Mouse (Mus musculus) lung, postnatal 36 days (tissue): Measurements from ENCODE around the gene Crtap.
"Not testable (repeated sequence)": the region's sequence is repeated elsewhere in the genome, so short reads cannot be mapped to it uniquely, and the experiment has no call there.

Experiments used
- DNase-seq: peaks from one replicate; pipeline ENCODE4 v3.0.0; 2022; ENCODE audit warnings: mixed read lengths

Crtap gene

DNA sequence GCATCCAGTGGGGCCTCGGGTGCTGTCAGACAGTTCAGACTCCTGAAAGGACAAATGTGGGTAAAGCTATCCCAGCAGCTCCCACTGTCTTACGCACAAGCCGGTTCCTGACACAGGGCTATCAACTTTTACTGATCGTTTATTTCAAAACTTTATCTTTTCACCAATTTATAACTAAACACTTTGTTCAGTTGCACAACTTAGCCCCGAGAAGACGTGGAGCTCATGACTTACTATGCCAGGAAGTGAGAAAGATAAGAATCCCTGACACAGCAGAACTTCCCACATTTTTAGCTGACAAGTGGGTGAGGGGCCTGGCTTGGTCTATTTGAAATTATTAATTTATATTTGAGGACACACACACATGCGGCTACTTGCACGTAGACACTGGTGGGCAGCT is 4.2 kb upstream of the Crtap start:
- no peak for DNase-seq

DNA sequence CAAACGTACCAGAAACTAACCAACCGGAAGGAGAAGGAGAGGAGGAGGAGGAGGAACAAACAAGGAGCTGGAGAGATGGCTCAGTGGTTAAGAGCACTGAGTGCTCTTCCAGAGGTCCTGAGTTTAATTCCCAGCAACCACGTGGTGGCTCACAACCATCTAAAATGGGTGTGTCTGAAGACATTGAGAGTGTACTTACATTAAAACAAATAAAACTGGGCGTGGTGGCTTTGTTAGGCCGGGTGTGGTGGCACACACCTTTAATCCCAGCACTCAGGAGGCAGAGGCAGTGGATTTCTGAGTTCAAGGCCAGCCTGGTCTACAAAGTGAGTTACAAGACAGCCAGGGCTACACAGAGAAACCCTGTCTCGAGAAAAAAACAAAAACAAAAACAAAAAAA is 3.7 kb upstream of the Crtap start:
- not testable (repeated sequence) for DNase-seq

DNA sequence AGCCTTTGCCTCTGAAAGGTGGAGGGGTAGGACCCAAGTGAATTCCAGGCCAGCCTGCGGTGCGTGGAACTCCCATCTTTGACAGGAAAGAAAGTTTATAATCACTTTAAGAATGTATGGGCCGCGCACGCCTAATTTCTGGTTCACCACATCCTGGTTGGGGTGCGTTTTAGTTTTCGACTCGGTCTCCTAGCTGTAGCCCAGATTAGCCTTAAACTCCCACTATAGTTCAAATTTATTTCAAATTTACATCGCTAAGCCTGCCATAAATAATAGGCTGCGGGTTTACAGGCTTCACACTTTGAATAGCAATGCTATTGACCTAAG is 237 bp upstream of the Crtap start:
- no peak for DNase-seq

DNA sequence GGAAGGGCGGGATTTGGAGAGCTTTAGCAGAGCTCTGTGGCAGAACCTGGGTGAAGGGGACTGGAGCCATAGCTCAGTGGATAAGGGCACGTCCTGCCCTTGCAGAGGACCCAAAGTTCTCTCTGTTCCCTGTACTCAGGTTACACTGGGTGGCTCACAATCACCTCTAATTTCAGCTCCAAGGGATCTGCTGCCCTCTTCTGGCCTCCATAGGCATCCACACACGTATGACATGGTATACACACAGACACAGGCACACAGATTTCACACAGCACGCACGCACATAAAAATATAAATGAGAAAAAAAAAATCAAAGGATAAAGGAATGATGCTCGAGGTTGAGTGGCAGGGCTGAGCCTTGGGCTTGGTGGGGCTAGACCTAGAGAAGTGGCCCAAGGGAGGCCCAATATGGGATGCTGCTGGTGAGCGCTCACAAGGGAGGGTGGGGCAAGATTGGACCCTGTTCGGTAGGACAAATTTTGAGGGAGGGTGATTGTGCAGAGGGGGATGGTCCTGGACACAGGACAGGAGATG is 1.0 kb downstream of the Crtap start:
- no peak for DNase-seq

DNA sequence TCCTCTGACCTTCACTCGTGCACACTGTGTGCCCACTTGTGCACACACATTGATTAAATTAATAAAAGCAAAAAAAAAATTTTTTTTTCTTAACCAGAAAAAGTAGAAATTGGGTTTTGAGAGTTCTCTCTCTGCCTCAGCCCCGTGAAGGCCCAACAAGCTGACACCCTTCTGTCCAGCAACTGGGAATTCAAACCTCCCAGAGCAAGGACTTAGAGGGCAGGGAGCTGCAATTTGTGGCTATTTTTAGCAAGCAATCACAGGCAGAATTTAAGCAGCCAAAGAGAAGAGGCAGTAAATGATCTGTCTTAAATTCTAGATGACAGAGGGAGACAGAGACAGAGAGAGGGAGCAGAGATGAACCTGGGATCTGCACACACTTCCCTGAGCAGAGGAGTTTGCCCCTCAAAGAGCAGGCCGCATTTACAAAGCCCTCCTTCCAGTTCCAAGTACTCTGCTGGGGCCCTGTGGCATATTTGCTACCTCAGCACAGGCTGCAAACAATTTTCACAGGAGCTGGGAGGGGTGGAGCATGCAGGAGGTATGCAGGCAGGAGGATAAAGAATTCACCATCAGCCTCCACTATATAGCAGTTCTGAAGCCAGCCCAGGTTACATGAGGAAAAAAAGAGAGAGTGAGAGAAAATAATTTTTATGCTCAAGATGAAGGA is 1.6 kb downstream of the Crtap start:
- no peak for DNase-seq

DNA sequence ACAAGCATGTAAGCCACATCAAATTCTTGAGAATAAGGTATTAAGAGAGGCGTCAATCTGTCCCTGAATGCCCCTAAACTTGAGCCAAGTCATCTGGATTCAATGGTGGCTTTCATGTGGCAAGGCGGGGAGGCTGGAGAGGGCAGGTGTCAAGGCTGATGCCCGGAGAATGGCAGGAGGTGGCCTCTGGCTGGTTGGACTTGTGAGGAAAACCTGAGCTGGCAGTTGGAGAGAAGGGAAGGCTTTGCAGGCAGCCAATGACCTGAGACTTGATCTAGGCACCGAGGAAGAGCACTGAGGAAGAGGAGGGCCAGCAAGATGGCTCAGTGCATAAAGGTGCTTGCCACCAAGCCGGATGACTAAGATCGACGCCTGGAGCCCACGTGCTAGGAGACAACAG is 2.2 kb downstream of the Crtap start:
- no peak for DNase-seq

DNA sequence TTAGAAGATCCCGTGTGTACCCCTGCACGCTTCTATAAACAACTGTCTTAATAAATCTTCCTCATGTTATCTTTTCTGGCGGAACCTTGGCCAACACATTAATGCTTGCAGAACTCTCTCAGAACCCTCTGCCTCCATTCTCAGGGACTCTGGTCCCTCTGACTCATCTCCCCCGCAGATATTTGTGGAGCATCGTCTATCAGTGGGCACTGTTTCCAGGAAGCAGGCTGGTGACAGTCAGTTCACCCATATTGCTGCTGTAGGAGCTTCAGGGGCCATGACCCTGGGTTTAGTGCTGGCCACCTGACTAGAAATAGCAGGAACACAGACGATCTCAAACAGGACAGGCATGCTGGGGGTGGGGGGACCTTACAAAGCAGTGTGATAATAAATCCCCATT is 3.4 kb downstream of the Crtap start:
- DNase-seq: no peak

DNA sequence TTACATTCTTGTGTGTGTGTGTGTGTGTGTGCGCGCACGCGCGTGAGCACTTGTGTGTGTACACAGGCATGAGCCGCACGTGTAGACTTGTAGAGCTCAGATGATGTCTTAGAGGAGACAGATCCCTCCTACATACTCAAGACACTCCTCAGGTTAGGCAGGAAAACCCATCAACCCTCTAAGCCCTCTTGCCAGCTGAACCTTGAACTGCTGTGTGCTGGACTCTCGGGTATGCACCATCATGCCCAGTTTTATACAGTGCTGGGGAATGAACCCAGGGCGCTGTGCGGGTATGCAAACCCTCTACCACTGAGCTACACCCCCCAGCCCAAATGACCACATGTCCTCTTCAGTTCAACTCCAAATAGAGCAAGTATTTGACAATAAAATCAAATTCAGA is 5.3 kb downstream of the Crtap start:
- no peak for DNase-seq

DNA sequence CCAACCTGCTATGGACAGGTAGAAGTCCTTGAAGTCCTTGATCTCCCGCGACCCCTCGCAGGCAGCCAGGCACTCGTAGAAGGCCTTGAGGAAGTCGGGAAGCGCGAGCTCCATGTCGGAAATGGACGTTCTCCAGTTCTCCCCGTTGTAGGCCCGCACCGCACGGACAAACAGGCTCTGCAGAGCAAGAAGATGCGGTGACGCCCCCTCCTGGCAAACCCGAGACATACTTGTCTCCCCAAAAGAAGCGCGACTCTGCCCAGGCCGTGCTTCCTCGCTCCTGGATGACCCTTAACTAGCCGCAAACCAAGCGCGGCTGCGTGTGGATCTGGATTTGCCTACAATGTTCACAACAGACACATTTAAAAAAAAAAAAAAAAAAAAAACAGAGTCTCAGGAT is 5.8 kb downstream of the Crtap start:
- no peak for DNase-seq

DNA sequence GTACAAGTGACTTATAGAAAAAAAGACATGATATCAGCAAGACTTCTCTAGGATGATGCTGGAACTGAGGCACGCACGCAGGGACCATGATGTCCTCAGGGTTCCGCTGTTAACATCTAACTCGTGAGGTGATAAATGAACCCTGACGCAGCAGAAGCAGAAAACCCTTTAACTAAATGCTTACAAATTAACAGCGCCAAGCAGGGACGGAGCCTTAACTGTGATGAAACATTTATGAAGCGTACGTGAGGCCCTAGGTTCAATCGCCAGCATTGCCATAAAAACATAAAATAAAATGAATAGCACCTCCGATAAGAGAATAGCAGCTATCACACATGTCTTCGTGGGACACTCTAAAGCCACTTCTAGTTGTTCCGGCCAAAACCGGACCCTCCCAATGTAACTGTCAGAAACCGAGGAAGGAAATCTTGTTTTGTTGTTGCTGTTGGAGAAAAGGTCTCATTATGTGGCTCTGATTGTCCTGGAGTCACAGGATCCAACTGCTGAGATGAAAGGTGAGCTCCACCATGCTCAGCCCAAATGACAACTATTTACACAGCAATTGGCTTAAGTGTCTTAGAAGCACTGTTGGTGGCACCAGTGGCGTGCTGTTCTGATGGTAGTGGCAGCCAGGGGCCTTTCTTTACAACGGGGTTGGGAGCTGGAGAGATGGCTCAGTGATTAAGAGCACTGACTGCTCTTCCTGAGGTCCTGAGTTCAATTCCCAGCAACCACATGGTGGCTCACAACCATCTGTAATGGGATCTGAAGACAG is 7.4 kb downstream of the Crtap start:
- no peak for DNase-seq

DNA sequence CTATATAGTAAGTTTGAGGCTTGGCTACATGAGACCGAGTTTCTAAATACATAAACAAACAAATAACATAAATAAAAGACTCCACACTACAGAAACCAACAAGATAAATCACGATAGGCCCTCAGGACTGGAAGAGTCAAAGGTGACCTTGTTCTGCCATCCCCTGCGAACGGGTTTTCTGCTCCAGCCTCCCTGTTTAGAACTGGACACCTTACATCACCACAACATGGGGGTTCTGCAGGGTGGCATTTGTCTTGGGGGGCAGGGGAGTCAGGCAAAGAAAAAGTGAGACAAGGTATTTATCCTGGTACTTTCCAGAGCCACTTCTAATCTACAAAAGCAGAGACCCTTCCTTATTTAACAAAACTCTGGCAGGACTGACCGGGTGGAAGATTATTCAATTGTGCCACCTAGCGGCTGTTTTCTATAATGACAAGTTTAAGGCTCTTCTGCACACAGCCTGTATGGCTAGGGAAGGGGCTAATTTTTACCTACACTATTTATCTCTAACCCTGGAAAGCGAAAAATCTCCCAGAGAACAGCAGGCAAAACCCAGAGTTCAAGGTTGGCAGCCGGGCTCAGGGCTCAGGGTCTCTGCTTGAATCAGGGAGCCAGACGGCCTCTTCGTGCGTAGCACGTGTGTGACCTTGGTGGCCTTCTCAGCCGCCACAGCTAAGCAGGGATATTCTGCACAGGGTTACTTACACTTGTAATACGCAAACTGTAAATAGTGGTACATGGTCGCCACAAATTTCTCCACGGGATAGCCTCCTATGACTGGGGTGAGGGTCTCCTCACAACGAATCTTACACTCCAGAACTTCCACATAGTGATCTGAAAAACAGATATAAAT is 9.4 kb downstream of the Crtap start:
- DNase-seq: peak; percentile 44

DNA sequence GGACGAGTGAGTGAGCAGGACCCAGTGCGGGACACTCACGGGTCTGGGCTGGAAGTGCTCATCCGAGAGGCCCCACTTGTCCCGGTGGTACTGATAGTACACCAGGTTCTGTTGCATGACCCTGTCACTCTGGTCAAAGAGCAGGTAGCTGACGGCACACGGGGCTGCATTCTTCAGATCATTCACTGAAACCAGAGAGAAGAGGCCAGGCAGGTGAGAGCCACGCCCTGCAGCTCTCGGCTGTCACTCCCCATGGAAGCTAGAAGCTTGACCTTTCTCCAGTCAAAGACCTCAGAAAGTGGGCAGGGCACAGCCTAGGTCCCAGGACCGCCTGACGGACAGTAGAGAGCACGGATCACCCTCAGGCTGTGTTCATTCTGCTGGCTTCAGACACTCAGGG is 10.6 kb downstream of the Crtap start:
- no peak for DNase-seq

DNA sequence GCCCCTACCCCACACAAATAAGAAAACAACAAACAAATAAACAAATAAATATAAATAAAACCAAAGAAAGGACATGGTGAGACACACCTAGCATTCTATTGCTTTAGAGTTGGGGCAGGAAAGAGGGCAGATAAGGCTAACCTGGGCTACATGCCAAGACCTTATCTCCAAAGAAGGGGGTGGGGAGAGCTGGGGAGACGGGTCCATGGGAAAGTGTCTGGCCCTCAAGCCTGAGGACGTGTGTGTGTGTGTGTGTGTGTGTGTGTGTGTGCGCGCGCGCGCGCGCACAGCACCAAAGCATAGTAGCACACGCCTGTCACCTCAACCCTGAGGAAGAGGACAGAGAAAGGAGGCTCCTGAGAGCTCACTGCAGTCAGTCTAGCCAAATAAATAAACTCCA is 13.3 kb downstream of the Crtap start:
- DNase-seq: no peak

DNA sequence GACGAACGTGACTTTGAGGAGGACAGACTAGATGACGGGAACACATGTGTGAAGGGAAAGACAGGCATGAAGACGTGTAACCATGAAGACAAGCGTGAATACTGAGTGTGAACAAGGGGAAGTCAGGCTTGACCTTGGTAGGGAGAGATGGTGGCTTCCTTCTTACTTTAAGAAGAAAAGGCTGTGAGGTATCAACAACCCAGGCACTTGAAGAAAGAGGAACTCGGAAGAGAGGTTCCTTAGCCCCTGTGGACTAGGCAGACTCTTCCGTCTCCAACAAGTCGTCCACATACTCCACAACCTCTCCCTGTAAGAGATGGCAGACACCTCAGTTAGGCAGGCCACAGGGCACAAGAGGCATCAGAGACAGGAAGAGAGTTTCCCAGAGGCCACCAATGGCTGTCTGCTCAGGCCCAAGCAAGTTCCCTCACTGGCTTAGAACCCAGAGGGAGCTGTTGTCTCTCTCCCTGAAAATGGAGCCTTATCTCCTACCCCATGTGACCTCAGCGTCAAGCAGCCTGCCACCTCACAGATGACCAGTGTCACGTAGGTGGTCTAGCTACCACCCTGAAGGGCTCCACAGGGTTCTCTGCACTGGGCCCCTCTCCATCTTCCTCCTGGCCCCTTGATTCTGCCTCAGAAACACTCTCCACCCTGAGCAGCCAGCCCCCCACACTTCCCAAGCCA is 15.1 kb downstream of the Crtap start:
- no peak for DNase-seq

DNA sequence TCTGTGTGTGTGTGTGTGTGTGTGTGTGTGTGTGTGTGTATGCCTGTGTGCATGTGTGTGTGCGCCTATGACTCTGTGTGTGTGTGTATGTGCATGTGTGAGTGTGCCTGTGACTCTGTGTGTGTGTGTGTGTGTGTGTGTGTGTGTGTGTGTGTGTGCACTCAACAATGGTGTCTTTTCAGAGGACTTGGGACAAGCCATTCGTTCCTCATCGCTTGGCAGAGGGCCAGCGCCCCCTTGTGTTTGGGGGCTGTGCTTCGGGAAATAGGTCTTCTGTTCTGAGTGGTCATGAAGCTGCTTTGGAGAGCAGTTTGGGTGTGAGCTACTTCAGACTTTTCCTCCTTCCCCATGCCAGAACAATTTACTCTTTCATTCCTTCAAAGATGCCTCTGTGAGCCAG is 18.8 kb downstream of the Crtap start:
- DNase-seq: peak; percentile 8

DNA sequence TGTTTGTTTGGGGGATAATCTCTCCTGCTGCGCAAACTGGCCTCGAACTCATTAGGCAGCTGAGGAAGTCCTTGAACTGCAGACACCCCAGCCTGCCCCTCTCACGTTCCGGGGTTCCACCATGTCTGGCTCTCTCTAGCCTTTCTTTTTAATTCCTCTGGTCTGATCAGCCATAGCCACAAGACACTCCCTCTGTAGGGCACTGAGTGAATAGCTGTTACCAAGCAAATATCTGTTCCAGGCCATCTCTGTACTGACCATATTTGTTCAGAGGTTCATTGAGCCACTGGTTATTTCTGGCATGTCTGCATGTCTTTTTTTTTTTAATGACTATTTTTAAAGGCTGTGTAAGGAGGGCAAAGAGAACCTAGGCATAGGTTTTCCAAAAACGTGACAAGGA is 21.1 kb downstream of the Crtap start:
- DNase-seq: peak; percentile 15

DNA sequence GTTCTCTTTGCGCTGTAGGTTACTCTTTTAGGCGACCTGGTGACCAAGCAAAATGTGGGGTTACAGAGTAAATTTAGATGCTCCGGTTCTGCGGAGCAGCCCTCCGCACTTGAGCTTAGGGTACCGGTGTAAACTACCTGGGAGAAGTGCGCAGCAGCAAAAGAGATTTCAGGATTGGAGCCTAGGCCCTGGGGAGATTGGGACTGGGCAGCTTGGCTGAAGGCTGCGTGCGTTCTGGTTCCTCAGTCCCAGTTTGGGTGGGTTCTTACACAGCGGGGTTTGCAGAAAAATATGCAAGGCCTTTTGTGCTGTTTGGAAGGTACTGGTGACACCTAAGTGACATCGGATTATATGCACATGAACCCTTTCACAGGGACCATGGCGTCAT is 22.0 kb downstream of the Crtap start:
- DNase-seq: no peak

DNA sequence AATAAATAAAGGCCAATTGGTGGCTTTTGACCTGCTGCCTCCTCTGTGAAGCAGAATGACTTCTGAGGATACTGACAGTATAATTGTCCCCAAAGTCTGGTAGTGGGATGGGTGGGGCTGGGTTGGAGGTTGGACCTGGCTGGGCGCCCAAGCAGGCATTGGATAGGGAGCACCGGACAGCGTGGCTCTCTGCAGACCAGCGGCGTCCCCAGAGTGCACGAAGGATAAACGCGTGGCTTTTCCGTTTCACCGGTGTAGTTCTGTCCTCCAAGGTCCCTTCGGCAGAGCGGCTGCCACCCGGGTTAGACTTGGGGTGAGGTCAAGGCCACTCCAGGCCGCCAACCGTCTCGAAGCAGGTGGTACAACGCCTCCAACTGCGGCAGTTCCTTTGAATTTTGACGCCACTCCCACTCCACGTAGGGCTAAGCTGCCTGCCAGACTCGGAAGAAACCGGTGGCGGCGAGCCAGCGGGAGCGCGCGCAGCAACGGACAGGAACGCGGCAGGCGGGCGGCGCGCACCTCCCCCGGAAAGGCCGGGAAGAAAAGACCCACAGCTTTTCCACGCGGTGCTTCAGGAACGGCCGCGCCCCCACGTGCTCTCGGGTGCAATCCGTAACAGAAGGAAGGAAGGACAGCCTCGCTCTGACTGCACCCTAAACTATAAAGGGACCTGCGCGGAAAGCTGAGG is 22.5 kb downstream of the Crtap start:
- peak; percentile 90 for DNase-seq

DNA sequence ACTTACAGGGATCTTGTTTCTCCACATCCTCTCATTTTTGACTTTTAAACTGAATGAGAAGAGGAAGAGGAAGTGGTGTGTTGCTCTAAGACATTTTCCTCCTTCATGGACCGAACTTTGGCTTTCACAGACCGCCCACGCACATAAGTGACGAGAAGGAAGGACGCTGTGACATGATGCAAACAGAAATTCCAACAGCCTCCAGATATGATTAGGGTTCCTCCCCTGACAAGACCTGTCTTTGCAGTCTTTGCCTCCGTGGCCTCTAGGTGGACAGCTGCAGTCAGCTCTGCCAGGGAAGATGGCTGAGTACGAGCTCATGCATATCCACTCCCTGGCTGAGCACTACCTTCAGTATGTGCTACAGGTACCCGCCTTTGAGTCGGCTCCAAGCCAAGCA is 60.6 kb downstream of the Crtap start, which contains the start of gene Bcl2a1c:
Gene Bcl2a1c (plus strand): TSS at position 281 of the 400 bp plus-strand sequence.
- peak; percentile 26 for DNase-seq

DNA sequence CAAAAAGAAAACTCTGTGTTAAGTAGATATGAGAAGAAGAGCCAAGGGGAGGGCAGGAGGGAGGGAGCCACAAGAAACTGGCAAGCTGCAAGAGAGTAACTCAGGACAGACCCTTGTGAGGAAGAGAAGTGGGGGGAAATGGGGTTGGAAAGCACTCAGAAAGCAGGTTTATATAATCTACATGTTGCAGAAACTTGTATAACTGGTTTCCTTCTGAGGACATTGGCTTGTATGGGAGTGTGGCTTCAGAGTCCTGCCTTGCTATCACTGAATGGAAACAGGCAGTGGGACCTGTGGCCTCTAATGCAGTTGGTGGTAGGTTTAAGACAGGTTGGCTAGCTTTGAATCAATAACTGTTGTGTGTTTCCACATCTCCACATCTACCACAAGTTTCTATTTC is 62.1 kb downstream of the Crtap start:
- peak; percentile 67 for DNase-seq

DNA sequence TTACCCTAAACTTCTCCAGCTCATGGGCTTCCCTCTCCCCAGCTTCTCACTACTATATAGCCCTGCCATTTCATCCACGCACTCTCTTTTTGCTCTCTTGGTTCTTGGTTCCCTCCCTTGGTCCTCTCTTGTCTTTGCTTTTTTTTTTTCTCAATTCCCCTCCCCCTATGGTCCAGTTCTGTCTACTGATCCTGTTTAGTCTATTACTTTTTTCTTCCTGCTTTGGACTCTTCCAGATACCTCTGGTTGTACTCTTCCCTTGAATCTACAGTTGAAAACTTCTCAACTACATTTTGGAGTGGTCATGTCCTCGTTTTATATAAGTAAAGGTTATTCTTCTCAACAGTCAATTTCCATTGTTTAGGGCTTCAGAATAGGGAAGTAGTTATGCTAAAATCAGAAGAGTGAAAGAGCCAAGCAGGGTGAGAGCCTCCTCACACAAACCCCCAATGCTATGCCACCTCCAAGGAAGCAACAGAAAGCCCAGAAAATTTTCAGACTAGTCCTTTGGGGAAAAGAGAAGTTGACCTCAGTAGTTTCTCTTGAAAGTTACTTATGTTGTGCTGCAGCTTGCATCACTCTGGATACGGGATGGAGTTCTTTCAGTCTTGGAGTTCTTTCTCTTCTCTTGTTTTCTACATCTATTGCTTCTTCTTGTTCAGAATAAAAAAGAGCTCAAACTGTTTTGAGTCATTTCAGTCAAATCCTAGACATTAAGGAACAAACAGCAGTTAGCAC is 64.3 kb downstream of the Crtap start:
- no peak for DNase-seq
